Mouse (Mus musculus) retina, adult 2 months (tissue): ENCODE results near the gene Adam12.
"Not testable (repeated sequence)": the region's sequence is repeated elsewhere in the genome, so short reads cannot be mapped to it uniquely, and the experiment has no call there.

Source experiments
- DNase-seq: peaks from one replicate; pipeline ENCODE4 v3.0.0-alpha.2; 2012; ENCODE audit warnings: low read depth, low spot score

The Adam12 gene

DNA sequence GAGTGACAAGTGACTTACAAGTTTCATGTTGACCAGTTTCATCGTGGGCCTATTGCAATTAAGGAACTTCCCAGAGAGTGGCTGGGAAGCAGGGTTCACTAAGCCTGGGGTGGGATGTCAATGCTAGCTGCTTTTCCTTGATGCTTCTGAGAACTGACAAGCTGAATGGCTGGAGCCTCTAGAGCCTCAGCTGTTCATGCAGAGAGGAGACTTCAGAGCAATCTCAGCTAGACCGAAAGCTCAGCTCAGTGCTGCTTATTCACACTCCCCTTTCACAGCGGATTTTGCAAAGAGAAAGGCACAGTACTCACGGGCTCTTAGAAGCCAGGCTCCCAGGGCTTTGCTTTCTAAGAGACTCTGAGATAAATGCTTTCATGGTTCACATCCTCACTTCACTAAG lies 295.6 kb downstream of the Adam12 start:
- DNase-seq = no peak

DNA sequence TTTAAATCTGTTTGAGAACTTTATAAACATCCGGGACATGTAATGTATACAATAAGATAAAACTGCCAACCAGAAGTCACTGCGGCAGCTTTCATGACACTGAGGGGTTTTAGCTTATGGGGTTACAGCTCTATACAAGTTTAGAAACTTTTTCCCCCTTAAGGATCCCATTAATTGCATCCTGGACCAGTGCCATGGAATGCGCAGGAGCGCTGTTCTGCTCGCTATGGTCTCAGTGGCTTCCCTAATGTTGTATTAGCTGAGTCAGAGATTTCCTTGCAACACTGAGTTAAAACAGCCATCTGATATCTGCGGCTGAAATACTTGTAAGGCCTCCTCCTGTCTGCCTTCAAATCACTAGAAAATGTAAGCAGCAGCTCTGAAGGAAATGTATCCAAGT lies 298.6 kb downstream of the Adam12 start:
- no peak for DNase-seq

DNA sequence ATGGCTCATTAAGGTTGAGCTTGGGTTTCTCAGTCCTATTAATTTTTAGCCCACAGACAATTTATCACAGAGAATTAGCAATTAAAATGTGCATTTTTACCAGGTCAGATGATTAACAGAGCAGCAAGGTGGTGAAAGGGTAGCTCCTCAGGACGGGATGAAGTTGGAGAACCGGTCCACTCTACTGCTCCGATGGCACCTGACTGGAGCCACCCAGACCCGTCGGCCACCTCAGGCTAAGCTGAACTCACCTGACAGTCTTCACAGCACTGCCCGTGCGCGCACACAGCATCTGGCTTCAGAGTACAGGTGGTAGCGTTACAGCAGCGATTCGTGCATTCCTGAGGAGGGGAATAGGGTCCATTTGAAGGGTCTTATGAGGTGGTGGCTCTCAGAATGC lies 300.5 kb downstream of the Adam12 start:
- no peak for DNase-seq

DNA sequence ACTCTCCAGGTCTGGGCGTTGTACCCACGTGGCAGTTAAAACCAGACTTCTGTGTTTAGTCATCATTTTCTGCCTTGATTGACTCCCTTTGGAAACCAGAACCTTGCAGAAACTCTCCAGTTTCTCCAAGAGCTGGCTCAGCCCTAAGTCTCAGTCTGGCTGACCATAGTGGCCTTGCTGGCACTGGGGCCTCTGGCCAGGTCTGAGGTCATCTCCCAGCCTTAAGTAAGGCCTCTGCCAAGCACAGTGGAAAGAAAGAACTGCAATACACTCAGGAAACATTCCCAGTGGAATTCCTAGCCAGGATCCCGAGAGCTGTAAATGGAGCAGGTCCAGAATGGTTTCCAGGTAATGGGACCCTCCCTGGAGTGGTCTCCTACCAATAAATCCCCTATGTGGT lies 303.0 kb downstream of the Adam12 start:
- DNase-seq = no peak

DNA sequence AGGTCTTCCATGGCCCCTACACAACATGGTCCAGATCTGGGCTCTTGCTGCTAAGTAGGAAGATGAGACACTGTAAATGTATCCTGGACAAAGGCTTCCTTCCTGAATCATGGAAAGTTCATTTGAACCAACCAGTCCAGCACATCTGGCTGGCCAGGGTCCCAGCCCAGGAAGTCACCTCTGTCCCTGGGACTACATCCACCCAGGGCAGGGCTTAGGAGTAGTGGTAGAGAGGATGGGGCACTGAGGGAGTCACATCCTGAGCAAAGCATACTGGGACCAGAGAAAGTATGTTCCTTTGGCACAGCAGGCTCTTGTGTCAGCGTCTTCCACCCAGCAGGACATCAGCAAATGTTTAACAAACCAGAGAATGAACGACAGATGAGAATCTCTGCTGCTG lies 306.2 kb downstream of the Adam12 start:
- DNase-seq = no peak

DNA sequence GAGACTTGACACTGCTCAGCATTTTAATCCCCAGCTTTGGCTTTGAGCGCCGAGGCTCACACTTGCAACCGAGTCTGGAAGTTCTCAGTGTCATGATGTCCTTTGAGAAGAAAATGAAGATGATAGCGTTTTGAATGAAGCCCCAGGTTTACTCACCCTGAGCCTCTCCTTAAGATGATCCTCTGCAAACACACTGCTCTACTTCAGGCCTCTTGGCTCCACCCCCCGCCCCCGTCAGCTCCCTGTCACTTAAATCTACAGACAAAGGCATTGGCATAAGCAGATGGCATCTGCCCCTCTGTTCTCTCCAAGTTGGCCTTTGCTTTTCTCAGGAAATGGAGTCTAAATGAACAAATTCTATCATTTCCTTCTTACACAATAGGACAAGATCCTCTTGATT lies 308.0 kb downstream of the Adam12 start:
- DNase-seq = no peak

DNA sequence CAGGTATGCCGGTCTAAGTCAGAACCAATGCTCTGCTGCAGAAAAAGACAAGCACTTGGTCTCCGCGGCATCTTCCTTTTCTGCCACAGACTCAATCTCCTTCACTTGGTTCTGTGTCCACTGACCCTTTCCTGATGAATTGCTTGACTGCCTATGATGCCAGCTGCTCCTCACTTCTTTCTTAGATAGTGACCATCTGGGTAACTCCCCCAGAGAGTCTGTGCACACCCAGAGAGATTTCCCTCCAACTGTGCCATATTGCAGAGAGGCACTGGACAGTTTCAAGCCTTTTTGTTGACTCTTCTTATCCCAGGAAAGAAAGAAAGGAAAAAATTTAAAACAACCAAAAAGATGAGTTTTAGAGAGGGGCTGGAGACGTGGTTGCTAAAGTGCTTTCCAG lies 310.7 kb downstream of the Adam12 start:
- no peak for DNase-seq

DNA sequence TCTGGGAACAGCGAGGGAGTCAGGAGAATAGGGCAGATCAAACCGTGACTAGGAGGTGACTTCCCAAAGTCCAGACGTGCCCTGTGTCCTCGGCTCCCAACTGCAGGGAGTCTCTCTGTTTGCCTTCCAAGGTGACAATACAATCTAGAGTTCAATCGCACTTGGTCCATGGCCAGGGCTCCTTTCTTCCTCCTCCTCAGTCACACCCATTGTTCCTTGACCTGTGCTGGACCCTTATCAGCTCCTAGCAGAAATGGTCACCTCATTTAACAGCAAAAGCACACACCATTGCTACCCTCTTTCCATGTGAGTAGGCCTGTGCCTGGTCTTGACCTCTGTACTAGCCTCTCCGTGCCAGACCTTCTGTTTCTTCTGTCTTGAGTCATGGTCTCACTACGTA lies 311.2 kb downstream of the Adam12 start:
- no peak for DNase-seq

DNA sequence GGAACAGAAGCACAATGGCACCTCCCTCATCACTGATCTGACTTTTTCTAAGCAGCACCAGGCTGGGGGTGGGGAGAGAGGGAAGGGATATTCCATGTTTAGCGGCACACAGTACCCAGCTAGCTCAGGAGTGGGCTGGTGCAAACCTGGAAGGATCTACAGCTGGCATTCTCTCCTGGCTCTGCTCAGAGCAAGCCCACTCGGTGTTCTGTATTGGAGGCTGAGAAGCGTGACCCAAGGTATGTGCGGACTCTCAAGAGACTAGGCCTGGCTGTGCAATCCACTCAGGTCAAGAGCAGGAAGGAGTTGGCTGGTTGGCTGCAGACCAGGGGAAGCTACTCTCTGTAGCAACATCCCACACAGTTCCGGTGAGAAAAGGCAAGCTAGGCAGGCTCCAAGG lies 312.0 kb downstream of the Adam12 start:
- no peak for DNase-seq

DNA sequence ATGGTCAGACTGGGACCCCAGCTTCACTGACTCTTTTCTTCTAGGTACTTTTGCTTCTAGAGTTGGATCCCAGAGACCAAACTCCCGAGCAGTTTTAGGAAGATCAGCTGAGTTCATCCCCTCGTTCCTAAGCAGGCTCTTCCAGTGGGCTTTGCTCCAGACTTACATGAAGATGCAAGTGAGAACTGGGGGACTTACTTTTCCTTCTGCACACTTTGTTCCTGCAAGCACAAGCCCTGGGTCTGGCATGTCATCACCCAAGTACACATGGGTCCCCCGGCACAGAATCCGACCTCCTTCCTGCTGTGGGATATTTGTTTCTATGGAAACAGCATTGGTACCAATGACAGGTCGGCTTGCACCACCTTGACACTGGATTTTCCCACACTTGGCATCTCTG lies 312.6 kb downstream of the Adam12 start:
- no peak for DNase-seq

DNA sequence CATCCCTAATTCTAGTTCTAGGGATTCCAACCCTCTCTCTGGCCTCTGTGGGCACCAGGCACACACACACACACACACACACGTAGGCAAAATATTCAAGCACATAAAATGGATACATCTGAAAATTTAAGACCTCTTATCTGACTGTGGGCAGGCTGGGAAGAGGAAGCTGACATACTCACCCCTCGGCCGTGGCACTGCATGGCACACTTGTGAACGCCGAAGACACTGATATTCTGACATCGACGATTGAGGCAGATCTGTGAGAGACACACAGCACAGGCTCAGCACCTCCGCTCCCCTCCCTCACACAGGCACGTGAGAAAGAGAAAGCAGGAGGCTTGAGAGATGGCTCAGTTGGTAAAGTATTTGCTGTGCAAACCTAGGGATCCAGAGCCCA lies 315.7 kb downstream of the Adam12 start:
- DNase-seq = no peak

DNA sequence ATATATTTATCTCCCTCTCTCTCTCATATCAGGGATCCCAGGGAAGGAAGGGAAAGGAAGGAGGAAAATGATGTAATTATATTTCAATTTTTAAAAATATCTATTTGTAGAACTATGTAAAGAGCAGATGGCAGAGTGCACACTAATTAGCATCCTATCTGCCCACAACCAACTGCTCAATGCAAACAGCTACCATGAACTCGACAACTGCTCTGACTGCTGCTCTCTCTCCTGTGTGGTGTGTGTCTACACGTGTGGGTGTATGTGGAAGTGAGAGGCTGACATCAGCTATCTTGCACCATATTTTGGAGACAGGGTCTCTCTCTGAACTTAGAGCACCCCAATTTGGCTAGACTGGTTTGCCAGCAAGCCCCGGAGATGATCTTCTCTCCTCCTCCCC lies 320.1 kb downstream of the Adam12 start:
- DNase-seq = no peak

DNA sequence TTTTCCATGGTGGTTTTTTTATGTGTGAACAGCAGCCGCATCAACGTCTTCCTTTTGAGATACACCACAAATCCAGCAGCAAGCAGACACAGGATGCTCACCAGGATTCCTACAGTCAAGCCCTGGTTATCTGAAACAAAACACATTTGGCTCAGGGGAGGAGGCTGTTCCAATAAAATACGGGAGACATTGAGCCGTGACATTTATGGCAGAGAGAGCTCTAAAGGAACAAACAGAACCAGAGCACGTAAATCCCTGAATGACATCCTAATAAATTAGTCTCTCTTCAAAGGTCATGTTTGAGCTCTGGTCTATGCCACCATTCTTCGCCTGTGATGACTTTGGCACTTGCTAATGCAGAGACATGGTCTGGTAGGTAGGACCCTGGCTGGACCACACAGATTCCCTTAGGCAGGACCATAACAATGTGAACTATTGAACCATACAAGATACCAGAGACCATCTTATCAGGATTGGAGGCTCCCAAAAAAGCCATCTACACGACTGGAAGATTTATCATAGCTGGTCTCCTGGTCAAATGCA lies 322.0 kb downstream of the Adam12 start:
- DNase-seq = no peak

DNA sequence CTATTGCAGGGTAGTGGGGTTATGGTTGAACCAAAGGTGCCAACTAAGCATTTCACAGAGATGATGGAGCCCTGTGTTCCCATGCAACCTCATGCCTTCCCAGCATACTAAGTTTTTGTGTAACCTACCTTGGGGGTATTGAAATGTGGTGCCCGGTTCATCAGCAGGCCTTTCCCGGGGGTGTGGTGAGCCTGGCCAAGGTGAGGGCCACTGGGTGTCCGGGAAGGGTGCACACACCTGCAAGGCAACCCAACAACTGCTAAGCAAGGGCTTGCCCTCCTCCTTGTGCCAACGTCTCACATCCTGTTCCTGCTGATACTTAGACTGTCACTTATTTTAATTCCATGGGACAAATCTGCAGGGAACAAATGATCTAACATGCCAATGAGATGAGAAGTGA lies 323.0 kb downstream of the Adam12 start:
- DNase-seq = no peak

DNA sequence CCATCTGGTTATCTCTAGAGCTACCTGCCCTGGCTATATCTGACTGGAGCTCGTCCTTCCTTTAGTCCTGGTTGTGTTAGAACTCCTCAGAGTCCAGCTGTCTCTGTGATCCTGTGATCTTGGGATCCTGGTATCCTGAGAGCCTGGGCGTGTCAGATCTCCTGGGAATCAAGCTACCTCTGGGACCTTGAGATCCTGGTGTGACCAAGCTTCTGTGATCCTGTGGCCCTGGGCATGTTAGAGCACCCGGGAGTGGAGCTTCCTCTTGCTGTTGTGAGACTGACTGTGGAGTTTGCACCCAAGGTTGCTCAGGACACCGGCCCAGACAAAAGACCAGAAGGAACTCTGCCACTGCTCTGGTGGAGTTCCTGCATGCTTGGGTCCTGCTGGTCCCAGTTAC lies 332.6 kb downstream of the Adam12 start:
- no peak for DNase-seq

DNA sequence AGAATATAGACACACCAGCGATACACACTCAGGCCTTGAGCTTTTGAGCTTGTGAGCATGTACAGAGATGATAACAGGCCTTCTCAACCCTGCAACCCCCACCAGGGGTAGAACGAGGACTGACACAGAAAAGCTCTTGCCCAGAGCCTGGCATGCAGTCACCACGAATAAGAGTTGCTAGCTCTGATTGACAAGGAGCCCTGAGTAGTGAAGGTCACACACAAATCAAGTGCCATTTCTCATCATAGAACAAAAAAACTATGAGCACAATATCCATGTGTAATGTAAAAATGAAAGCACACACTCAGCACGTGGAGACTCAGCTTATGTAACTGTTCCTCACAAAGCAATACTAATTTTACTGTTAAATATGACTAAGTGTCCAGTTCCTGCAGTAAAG lies 340.1 kb downstream of the Adam12 start:
- DNase-seq = no peak

DNA sequence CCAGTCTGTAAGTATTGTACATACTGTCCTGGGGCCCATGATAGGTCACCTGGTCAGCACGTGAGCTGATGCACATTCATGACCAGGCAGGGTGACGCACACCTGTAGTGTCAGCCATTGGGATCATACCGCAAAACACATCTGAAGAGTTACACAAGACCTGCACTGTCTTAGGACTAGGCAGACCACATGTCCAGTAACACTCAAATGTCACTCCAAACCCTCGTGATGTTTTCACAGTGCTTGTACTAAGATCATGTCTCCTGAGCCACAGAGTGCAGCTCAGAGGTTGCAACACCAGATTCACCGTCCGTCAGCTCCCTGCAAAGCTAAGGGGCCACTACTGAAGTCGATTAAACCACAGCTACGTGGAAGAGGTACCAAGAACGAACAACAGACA lies 340.6 kb downstream of the Adam12 start:
- DNase-seq = no peak

DNA sequence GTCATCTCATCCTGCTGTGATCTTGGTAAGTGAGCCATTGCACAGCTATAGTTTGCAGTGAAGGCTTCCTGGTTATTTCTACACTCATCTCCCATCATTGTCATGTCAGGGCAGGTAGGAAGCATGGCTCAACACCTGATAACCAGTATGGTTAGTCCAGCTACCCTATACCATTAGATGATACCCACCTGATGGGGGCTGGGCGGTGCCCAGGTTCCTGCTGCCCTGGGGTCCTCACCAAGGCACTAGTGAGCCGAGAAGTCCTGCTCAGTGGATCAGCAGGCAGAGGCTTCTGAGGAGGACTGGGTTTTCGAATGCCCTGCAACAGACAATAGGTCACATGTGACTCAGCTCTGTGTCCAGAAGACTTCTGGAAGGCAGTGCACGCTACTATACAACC lies 342.0 kb downstream of the Adam12 start:
- DNase-seq = no peak

DNA sequence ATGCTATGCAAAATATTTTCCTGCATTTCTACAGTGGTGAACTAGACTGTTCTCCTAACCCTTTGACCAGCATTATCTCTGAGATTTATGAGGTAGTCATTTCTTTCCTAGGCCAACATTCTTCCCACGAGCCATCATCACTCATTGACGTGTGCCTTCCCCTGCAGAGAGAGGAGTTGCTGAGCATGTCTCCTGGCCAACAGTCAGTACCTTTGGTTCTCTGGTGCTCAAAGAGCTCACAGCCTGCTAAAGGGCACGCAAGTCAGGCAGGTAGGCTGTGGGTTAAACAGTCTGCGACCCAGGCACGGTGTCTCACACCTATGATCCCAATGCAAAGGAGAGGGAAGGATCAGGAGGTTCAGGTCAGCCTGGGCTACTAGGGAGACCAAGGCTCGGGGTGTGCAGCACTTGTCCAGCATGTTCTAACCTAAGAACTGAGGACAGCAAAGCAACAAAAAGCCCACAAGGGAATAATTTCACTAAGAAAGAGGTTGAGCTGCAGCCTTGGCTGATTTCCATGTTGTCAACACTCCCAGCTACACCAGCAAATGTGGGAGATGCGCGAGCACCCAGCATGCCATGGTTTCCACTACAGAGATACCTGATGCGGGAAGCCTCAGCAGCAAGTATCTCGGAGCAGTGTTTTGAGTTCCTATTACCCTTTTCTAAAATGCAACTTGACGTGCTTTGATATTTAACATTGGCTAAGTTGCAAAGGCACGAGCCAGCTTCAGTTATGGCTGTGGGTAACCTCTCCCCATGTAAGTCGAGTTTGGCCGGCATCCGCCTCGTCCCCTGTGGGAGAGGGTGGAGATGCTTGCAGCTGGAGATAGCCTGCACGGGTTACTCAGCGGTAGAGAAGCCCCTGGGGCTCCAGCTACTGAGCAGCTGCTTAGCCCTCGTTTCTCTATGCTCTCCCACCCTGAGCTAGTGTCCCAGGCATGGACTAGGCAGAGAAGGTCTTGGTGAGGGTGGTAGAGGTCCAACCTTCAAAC lies 342.7 kb downstream of the Adam12 start:
- no peak for DNase-seq

DNA sequence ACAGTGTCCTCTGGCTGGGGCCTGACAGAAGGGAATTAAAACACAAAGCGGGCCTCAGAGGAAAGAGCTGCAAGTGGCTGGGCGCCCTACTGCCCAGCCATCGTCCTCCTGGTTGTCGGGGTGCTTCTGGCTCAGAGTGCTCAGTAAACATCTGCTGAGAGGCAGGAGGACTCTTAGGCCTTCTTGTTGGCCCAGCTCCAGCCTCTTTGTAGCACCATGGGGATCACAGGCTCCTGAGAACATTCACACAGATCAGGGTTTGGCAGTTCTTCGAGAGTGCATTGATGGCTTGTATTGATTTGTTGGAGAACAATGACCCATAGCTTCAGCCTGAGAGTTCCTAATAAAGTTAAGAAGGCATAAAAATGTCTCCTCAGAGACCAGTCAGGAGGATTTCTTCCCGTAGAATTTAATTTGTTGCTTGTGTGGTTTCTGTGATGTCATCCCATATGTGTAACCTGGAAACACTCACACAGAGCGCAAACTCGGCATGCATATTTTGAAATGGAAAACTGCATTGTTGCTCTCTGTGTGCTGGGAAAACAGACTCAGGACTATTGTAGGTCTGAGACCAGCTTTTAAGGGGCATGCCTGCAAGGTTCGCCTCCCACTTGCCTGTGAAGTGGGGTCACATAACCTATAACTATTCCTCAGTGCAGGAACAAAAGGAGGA lies 347.1 kb downstream of the Adam12 start:
- not testable (repeated sequence) for DNase-seq

DNA sequence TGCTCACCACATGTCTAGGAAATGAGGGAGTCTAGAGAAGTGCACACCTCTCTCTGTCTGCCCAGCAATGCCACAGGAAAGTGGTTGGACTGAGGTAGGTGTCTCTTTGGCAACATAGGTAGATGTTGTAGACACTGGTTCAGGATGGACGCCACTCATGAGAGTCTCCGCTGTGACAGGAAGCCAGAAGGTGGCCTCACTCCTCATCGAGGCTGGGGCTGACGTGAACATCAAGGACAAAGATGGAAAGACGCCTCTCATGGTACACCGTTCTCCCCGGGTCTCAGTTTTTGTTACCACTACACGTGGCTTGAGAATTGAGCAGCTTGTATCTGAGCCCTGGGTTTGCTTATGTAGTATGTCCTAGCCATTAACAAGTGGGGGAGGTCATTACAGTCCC lies 352.2 kb downstream of the Adam12 start:
- no peak for DNase-seq

DNA sequence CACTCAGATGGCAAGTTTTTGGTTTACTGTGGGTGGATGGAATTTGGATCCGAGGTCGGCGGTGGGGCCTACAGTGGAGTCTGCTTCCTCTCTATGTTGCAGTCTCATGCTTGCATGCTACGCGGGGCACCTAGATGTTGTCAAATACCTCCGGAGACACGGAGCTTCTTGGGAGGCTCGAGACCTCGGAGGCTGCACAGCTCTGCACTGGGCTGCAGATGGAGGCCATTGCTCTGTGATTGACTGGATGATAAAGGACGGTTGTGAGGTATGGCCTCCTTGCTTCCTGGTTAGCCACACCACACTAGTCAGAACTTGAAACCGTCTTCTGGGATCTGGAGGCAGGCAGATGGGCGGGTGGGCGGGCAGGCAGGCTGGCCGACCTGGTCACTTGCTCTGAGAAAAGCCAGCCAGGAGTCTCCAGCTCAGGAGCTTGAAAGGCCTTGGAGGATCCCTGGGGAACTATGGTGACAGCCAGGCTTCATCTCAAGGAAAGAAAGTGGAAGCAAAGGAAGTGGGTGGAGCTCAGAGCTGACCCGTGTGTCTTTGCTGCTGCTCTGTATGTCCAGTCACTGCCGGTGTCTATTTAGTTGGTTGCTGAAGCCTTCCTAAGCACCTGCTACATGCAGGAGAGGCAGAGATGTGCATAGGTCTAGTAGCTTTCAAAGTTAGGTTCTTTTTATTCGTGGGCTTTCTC lies 355.2 kb downstream of the Adam12 start:
- no peak for DNase-seq
